Mouse (Mus musculus): Measurements from ENCODE around the gene Znhit6. TPM values are rescaled to one million over a fixed set of nuclear protein-coding genes. Genes with fewer than 3 reads are reported as not detected.

Gene Znhit6
- polyA plus RNA-seq (2015; fragmentation: Nextera tagmentation; extraction: Ambion mirVana) = 34.5 and 38.0 TPM in 2 replicates

- H3K4me3 ChIP-seq = peak within 1 kb of the TSS; percentile 83
- no peaks in the 10 kb centered on the region for H3K9me3 ChIP-seq
- H3K4me1 ChIP-seq = peaks cover 16% of the 10 kb centered on the region
- peak; percentile 95 for ATAC-seq (replicated peaks)
- H3K27ac ChIP-seq = peak within 1 kb of the TSS; percentile 79
- H3K27me3 ChIP-seq (replicated peaks) = no peaks in the 10 kb centered on the region
- WGBS = 5% methylated on average over 37 of the region's 37 CpGs
- peak within 1 kb of the TSS; percentile 58 for H3K9ac ChIP-seq
- H3K4me2 ChIP-seq = peak within 1 kb of the TSS; percentile 77
- peaks cover 12% of the 10 kb centered on the region for H3K36me3 ChIP-seq (replicated peaks)
These were observed at the start of gene Znhit6 for GRCm38 (mm10) chr3:145575743-145576481. Znhit6 (plus strand) TSS chr3:145576205.

DNA sequence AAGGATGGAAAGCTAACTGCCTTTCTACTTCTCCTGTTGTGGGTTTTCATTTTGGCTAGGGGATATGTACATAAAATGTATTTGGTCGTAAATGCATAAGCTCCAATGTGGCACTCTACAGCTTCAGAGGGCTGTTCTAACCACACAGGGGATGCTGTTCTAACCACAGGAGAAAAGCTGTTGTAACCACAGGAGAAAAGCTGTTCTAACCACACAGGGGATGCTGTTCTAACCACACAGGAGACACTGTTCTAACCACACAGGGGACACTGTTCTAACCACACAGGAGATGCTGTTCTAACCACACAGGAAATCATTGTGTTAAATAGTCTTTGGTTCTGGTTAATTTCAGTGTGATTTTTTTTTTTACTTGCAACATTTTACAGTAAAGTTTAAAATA lies 38.1 kb upstream of the Znhit6 start:
- ATAC-seq (replicated peaks) = no peak
- H3K27me3 ChIP-seq (replicated peaks) = no peaks in the 10 kb centered on the region
- H3K9ac ChIP-seq = no peak overlapping the region
- 85% methylated on average over 1 of the region's 1 CpGs for WGBS
- H3K4me1 ChIP-seq = no peaks in the 10 kb centered on the region
- H3K9me3 ChIP-seq = no peaks in the 10 kb centered on the region
- H3K36me3 ChIP-seq (replicated peaks) = no peaks in the 10 kb centered on the region
- H3K4me3 ChIP-seq = no peak overlapping the region
- no peak overlapping the region for H3K27ac ChIP-seq
- no peak overlapping the region for H3K4me2 ChIP-seq

- no peak for ATAC-seq (replicated peaks)
- no peak overlapping the region for H3K4me3 ChIP-seq
- H3K9ac ChIP-seq = no peak overlapping the region
- no peak overlapping the region for H3K27ac ChIP-seq
- H3K36me3 ChIP-seq (replicated peaks) = no peaks in the 10 kb centered on the region
- H3K4me1 ChIP-seq = no peaks in the 10 kb centered on the region
- H3K4me2 ChIP-seq = no peak overlapping the region
- H3K9me3 ChIP-seq = no peaks in the 10 kb centered on the region
- H3K27me3 ChIP-seq (replicated peaks) = no peaks in the 10 kb centered on the region
- 69% methylated on average over 10 of the region's 10 CpGs for WGBS
These were observed 27.3 kb upstream of the Znhit6 start for GRCm38 (mm10) chr3:145548441-145549415.

GRCm38 (mm10) chr3:145550216-145550615 lies 25.8 kb upstream of the Znhit6 start:
- WGBS = 72% methylated on average over 3 of the region's 3 CpGs
- no peak for ATAC-seq (replicated peaks)

GRCm38 (mm10) chr3:145554388-145554787 lies 21.6 kb upstream of the Znhit6 start:
- Histone ChIP-seq H3K9ac (no peak overlapping the region), H3K4me1 (no peaks in the 10 kb centered on the region), H3K36me3 (replicated peaks) (no peaks in the 10 kb centered on the region), H3K4me3 (no peak overlapping the region), H3K27ac (no peak overlapping the region), H3K27me3 (replicated peaks) (no peaks in the 10 kb centered on the region), H3K9me3 (no peaks in the 10 kb centered on the region), H3K4me2 (no peak overlapping the region)
- 80% methylated on average over 2 of the region's 2 CpGs for WGBS
- no peak for ATAC-seq (replicated peaks)

More at GRCm38 (mm10) chr3:145550216-145550615, 25.8 kb upstream of the Znhit6 start:
- Histone ChIP-seq H3K27ac (no peak overlapping the region), H3K4me2 (no peak overlapping the region), H3K4me1 (no peaks in the 10 kb centered on the region), H3K9me3 (no peaks in the 10 kb centered on the region), H3K36me3 (replicated peaks) (no peaks in the 10 kb centered on the region), H3K27me3 (replicated peaks) (no peaks in the 10 kb centered on the region), H3K4me3 (no peak overlapping the region), H3K9ac (no peak overlapping the region)

DNA sequence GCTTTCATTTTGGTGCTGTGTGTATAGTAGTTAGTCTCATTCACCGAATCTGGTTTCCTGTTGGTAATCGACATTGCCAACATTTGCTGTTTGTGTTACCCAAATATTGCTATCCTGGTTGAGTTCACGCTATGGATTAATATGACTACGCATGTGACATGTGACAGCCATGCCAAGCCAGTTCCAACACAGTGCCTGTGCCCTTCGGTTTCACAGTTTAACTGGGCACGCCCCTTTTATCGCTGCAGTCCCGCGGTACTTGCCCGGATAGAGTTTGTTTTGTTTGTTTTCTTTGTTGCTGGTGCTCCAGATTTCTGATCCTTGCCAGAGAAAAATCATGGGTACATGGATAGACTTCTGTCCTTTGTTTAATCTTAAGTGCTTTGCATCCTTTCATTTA lies 19.8 kb upstream of the Znhit6 start:
- Histone ChIP-seq H3K9ac (no peak overlapping the region), H3K4me2 (no peak overlapping the region), H3K9me3 (no peaks in the 10 kb centered on the region), H3K4me1 (no peaks in the 10 kb centered on the region), H3K36me3 (replicated peaks) (no peaks in the 10 kb centered on the region), H3K27me3 (replicated peaks) (no peaks in the 10 kb centered on the region), H3K27ac (no peak overlapping the region), H3K4me3 (no peak overlapping the region)
- WGBS = 96% methylated on average over 10 of the region's 10 CpGs
- no peak for ATAC-seq (replicated peaks)

DNA sequence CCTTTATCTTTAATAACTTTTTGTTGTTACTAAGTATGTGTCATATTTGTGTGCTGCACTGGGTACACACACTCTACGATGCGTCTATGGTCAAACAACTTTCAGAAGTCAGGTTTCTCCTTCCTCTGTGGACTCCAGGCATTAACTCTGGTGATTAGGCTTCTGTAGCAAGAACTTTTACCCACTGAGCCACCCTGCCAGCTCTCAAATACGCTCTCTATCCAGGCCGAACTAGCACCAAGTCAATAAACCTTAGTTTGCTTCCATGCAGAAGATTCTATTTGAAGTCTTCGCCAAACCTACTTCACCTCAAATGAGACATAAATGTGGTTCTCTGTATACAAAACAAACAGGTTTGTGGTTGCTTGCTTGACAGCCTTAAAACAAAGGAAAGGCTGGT lies 16.3 kb upstream of the Znhit6 start:
- H3K9ac ChIP-seq = no peak overlapping the region
- no peak for ATAC-seq (replicated peaks)
- no peaks in the 10 kb centered on the region for H3K9me3 ChIP-seq
- H3K27me3 ChIP-seq (replicated peaks) = no peaks in the 10 kb centered on the region
- H3K4me1 ChIP-seq = no peaks in the 10 kb centered on the region
- H3K36me3 ChIP-seq (replicated peaks) = no peaks in the 10 kb centered on the region
- 97% methylated on average over 5 of the region's 5 CpGs for WGBS
- no peak overlapping the region for H3K4me2 ChIP-seq
- no peak overlapping the region for H3K4me3 ChIP-seq
- H3K27ac ChIP-seq = no peak overlapping the region

GRCm38 (mm10) chr3:145560117-145560516 lies 15.9 kb upstream of the Znhit6 start:
- H3K27ac ChIP-seq = no peak overlapping the region
- no peaks in the 10 kb centered on the region for H3K9me3 ChIP-seq
- no peak for ATAC-seq (replicated peaks)
- no peak overlapping the region for H3K4me2 ChIP-seq
- H3K9ac ChIP-seq = no peak overlapping the region
- no peaks in the 10 kb centered on the region for H3K4me1 ChIP-seq
- no peaks in the 10 kb centered on the region for H3K36me3 ChIP-seq (replicated peaks)
- 86% methylated on average over 4 of the region's 4 CpGs for WGBS
- no peak overlapping the region for H3K4me3 ChIP-seq
- H3K27me3 ChIP-seq (replicated peaks) = no peaks in the 10 kb centered on the region

- peaks cover 10% of the 10 kb centered on the region for H3K36me3 ChIP-seq (replicated peaks)
- peaks cover 16% of the 10 kb centered on the region for H3K4me1 ChIP-seq
- WGBS = 84% methylated on average over 3 of the region's 3 CpGs
- H3K27me3 ChIP-seq (replicated peaks) = no peaks in the 10 kb centered on the region
- no peak overlapping the region for H3K9ac ChIP-seq
- H3K4me3 ChIP-seq = no peak overlapping the region
- H3K4me2 ChIP-seq = no peak overlapping the region
- no peak overlapping the region for H3K27ac ChIP-seq
- no peaks in the 10 kb centered on the region for H3K9me3 ChIP-seq
- ATAC-seq (replicated peaks) = no peak
These were observed 1.5 kb upstream of the Znhit6 start for GRCm38 (mm10) chr3:145574468-145574867.

GRCm38 (mm10) chr3:145575340-145575739 lies 665 bp upstream of the Znhit6 start:
- Histone ChIP-seq H3K4me3 (no peak overlapping the region), H3K9me3 (no peaks in the 10 kb centered on the region), H3K4me2 (peak overlapping the region; percentile 77), H3K36me3 (replicated peaks) (peaks cover 10% of the 10 kb centered on the region), H3K27ac (no peak overlapping the region), H3K27me3 (replicated peaks) (no peaks in the 10 kb centered on the region), H3K9ac (no peak overlapping the region), H3K4me1 (peaks cover 16% of the 10 kb centered on the region)
- WGBS = 83% methylated on average over 7 of the region's 7 CpGs
- no peak for ATAC-seq (replicated peaks)

- 1% methylated on average over 11 of the region's 11 CpGs for WGBS
- H3K27me3 ChIP-seq (replicated peaks) = no peaks in the 10 kb centered on the region
- peaks cover 14% of the 10 kb centered on the region for H3K36me3 ChIP-seq (replicated peaks)
- H3K4me2 ChIP-seq = peak overlapping the region; percentile 77
- H3K9ac ChIP-seq = peak overlapping the region; percentile 58
- H3K27ac ChIP-seq = peak overlapping the region; percentile 79
- H3K4me3 ChIP-seq = peak overlapping the region; percentile 83
- peaks cover 16% of the 10 kb centered on the region for H3K4me1 ChIP-seq
- no peaks in the 10 kb centered on the region for H3K9me3 ChIP-seq
- no peak for ATAC-seq (replicated peaks)
These were observed 447 bp downstream of the Znhit6 start for GRCm38 (mm10) chr3:145576482-145576822.

DNA sequence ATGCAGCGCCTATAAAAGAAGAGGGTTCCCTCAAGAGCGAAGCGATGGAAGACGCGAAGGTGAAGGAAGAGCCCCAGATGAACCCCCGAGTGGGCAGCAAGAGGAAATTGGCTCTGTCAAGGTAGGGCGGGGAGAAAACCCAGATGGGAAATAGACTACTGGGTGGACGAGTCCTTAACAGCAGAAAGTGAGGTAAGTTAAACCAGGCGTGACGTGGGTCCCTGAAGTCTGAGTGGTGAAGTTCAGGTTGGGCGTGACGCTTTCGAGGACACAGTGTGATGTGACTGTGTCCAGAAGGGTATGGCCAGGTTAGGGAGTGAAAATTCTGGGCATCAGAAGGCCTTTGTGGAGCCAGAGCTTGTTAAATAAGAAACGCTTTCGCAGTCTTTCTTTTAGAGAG lies 871 bp downstream of the Znhit6 start:
- no peaks in the 10 kb centered on the region for H3K9me3 ChIP-seq
- H3K4me1 ChIP-seq = peaks cover 16% of the 10 kb centered on the region
- peak overlapping the region; percentile 83 for H3K4me3 ChIP-seq
- peaks cover 14% of the 10 kb centered on the region for H3K36me3 ChIP-seq (replicated peaks)
- no peak for ATAC-seq (replicated peaks)
- H3K27me3 ChIP-seq (replicated peaks) = no peaks in the 10 kb centered on the region
- H3K4me2 ChIP-seq = peak overlapping the region; percentile 77
- H3K9ac ChIP-seq = peak overlapping the region; percentile 58
- WGBS = 34% methylated on average over 15 of the region's 15 CpGs
- H3K27ac ChIP-seq = no peak overlapping the region

Data from midbrain, embryonic 15.5 days (tissue).